Mouse (Mus musculus): ENCODE measurements around the gene Ebf1. TPM values are rescaled to one million over a fixed set of nuclear protein-coding genes. Genes with fewer than 3 reads are reported as not detected.

The Ebf1 gene
- polyA plus RNA-seq, 1 experiment from 2014 or later, result 113 TPM

DNA sequence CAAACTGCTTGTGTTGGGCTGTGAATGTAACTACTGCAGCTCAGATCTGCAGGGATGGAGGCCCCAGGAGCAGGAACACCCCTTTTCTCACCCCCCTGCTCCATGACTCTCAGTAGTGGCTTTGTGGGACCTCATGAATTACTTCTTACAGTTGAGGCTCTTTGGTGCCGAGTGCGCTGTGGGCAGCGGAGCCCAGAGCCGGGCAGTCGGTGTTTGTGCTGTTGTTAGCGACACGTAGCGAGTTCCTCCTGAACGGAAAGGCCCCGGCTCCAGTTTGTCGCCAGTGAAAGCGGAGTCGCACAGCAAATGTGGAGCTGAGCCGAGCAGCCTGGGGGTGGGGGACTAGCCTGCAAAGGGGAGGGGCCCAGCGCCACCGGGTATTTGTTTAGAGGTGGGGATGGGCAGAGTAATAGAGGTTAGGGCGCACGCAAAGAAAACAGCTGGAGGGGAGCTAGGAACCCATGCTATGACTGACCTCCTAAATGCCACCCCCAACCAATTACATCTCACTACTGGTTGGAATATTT lies 48.1 kb downstream of the Ebf1 start:
- peak overlapping the region; percentile 46; the same call in 1 of the 2 replicates for H3K27ac ChIP-seq (ENCODE audit: low read depth, low read length)
- no peaks in the 10 kb centered on the region for H3K27me3 ChIP-seq (ENCODE audit: control insufficient read depth, insufficient read depth, low read length)
- peak overlapping the region; percentile 41 for H3K9ac ChIP-seq (ENCODE audit: low read length)
- H3K4me1 ChIP-seq (ENCODE audit: control insufficient read depth, insufficient read depth, low read length), result peaks cover 20% of the 10 kb centered on the region
- H3K36me3 ChIP-seq (ENCODE audit: control insufficient read depth, insufficient read depth, low read length), result no peaks in the 10 kb centered on the region
- ATAC-seq (ENCODE audit: insufficient read depth, low FRiP score, low TSS enrichment), result peak; percentile 81
- 3% methylated on average over 18 of the region's 18 CpGs for WGBS
- peak overlapping the region; percentile 47 for H3K4me2 ChIP-seq (ENCODE audit: low read depth)
- H3K4me3 ChIP-seq (ENCODE audit: low read depth, low read length), result peak overlapping the region; percentile 8; the same call in 1 of the 2 replicates
- DNase-seq (ENCODE audit: low spot score), result peak; percentile 58
- H3K9me3 ChIP-seq (ENCODE audit: control insufficient read depth, low read length), result no peaks in the 10 kb centered on the region

DNA sequence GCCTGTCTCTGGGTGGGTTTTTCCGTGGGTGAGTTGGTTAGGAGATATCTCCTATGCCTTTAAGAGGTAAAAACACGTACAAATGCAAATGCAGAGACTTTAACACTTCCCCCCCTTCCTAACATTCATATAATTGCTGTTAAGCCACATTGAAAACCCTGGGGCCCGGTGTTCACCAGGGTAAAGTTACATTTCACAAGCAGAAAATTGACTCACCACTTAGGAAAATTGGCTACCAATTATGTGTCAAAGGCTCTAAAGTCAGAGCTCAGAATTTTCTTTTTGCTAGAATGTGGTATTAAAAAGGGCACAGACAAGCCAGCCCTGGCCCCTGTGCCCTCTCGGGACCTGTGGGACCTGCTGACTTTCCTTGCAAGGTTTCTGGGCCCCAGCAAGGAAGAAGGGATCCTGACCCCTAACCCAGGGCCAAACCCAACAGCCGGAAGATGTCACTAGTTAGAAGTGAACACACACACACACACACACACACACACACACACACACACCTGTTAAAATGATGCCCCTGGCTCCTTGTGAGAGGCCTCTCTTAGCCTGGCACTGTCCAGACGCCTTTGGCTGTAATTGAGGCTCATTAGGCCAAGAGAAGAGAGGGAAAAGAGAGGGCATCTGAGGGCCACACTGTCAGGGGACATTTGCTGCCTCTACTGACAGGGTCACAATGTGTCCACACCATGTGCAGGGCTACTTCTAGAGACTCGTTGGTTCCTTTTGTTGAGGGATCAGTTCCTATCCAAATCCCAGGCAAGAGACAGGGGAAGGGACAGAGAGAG lies 48.8 kb downstream of the Ebf1 start:
- H3K9ac ChIP-seq (ENCODE audit: low read length), result no peak overlapping the region
- ATAC-seq (ENCODE audit: insufficient read depth, low FRiP score, low TSS enrichment), result no peak
- 37% methylated on average over 7 of the region's 7 CpGs for WGBS
- no peak overlapping the region for H3K4me3 ChIP-seq (ENCODE audit: low read depth, low read length)
- no peaks in the 10 kb centered on the region for H3K9me3 ChIP-seq (ENCODE audit: control insufficient read depth, low read length)
- no peak overlapping the region for H3K27ac ChIP-seq (ENCODE audit: low read depth, low read length)
- no peak for DNase-seq (ENCODE audit: low spot score)
- peaks cover 20% of the 10 kb centered on the region for H3K4me1 ChIP-seq (ENCODE audit: control insufficient read depth, insufficient read depth, low read length)
- H3K27me3 ChIP-seq (ENCODE audit: control insufficient read depth, insufficient read depth, low read length), result no peaks in the 10 kb centered on the region
- no peaks in the 10 kb centered on the region for H3K36me3 ChIP-seq (ENCODE audit: control insufficient read depth, insufficient read depth, low read length)
- peak overlapping the region; percentile 47; the same call in 1 of the 2 replicates for H3K4me2 ChIP-seq (ENCODE audit: low read depth)

DNA sequence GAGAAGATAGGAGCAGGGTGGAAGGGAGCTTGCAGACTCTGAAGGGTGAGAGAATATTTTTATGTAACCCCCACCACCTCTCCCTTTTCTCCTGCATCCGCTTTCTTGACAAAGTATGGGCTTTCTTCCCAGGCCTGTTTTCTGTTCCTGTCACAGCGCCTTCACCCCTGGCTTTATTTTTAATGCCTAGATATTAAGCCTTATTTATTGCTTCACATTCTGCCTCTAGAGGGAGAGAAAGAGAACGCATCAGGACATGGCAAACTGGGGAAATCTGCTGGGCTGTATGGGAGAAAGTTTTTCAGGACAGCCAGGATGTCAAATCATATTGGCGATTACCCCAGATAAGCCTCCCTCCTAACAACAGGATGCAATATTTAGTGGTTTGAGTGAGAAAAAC lies 49.6 kb downstream of the Ebf1 start:
- Histone ChIP-seq H3K4me1 (ENCODE audit: control insufficient read depth, insufficient read depth, low read length) (peaks cover 17% of the 10 kb centered on the region), H3K27ac (ENCODE audit: low read depth, low read length) (no peak overlapping the region), H3K27me3 (ENCODE audit: control insufficient read depth, insufficient read depth, low read length) (no peaks in the 10 kb centered on the region), H3K9ac (ENCODE audit: low read length) (no peak overlapping the region), H3K36me3 (ENCODE audit: control insufficient read depth, insufficient read depth, low read length) (no peaks in the 10 kb centered on the region), H3K4me2 (ENCODE audit: low read depth) (no peak overlapping the region), H3K4me3 (ENCODE audit: low read depth, low read length) (no peak overlapping the region), H3K9me3 (ENCODE audit: control insufficient read depth, low read length) (no peaks in the 10 kb centered on the region)
- ATAC-seq (ENCODE audit: insufficient read depth, low FRiP score, low TSS enrichment) (no peak), DNase-seq (ENCODE audit: low spot score) (no peak)
- WGBS, result 61% methylated on average over 4 of the region's 4 CpGs

DNA sequence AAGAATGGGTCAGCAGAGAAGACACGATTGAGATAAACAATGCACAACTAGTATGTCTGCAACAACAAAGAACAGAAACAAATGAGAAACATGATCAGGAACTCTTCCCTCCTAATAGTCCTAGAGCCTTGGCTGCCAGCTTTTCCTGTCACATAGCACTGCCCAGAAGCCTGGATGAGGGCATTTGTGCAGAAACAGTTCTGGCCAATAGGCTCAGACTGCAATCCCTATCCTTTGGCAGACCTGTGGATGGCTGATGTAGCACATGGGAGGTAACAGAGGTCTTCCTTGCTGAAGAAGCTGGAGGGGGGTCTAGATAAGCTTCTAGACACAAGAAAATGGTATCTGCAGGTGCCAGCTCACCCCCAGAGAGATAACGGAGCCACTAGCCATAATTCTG lies 64.2 kb downstream of the Ebf1 start:
- no peak for DNase-seq (ENCODE audit: low spot score)
- Histone ChIP-seq H3K4me3 (ENCODE audit: low read depth, low read length) (no peak overlapping the region), H3K27me3 (ENCODE audit: control insufficient read depth, insufficient read depth, low read length) (no peaks in the 10 kb centered on the region), H3K36me3 (ENCODE audit: control insufficient read depth, insufficient read depth, low read length) (no peaks in the 10 kb centered on the region), H3K4me2 (ENCODE audit: low read depth) (no peak overlapping the region), H3K4me1 (ENCODE audit: control insufficient read depth, insufficient read depth, low read length) (peaks cover 22% of the 10 kb centered on the region), H3K27ac (ENCODE audit: low read depth, low read length) (no peak overlapping the region), H3K9ac (ENCODE audit: low read length) (no peak overlapping the region), H3K9me3 (ENCODE audit: control insufficient read depth, low read length) (no peaks in the 10 kb centered on the region)
- 96% methylated on average over 2 of the region's 2 CpGs for WGBS
- no peak for ATAC-seq (ENCODE audit: insufficient read depth, low FRiP score, low TSS enrichment)

DNA sequence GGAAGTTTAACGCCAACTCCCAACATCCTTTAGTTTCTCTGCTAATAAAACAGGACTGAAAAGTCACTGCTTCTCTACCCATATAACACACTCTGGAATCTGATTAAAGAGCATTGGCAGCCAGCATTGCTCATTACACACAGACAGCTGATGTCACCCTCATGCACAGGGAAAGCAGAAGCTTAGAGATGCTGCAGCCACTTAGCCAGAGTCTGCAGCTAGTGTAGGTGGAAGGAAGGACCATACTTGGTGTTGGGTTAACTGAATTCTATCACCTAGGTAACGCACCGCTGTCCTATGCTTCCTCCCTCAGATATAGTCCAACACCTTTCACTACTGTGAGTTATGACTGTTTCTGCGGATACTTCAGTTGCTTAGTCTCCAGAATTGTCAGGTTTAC lies 64.9 kb downstream of the Ebf1 start:
- no peak overlapping the region for H3K4me3 ChIP-seq (ENCODE audit: low read depth, low read length)
- 91% methylated on average over 4 of the region's 4 CpGs for WGBS
- H3K27ac ChIP-seq (ENCODE audit: low read depth, low read length), result no peak overlapping the region
- H3K27me3 ChIP-seq (ENCODE audit: control insufficient read depth, insufficient read depth, low read length), result no peaks in the 10 kb centered on the region
- no peaks in the 10 kb centered on the region for H3K9me3 ChIP-seq (ENCODE audit: control insufficient read depth, low read length)
- H3K4me2 ChIP-seq (ENCODE audit: low read depth), result no peak overlapping the region
- H3K9ac ChIP-seq (ENCODE audit: low read length), result no peak overlapping the region
- peaks cover 25% of the 10 kb centered on the region for H3K4me1 ChIP-seq (ENCODE audit: control insufficient read depth, insufficient read depth, low read length)
- DNase-seq (ENCODE audit: low spot score), result no peak
- no peaks in the 10 kb centered on the region for H3K36me3 ChIP-seq (ENCODE audit: control insufficient read depth, insufficient read depth, low read length)
- ATAC-seq (ENCODE audit: insufficient read depth, low FRiP score, low TSS enrichment), result no peak

DNA sequence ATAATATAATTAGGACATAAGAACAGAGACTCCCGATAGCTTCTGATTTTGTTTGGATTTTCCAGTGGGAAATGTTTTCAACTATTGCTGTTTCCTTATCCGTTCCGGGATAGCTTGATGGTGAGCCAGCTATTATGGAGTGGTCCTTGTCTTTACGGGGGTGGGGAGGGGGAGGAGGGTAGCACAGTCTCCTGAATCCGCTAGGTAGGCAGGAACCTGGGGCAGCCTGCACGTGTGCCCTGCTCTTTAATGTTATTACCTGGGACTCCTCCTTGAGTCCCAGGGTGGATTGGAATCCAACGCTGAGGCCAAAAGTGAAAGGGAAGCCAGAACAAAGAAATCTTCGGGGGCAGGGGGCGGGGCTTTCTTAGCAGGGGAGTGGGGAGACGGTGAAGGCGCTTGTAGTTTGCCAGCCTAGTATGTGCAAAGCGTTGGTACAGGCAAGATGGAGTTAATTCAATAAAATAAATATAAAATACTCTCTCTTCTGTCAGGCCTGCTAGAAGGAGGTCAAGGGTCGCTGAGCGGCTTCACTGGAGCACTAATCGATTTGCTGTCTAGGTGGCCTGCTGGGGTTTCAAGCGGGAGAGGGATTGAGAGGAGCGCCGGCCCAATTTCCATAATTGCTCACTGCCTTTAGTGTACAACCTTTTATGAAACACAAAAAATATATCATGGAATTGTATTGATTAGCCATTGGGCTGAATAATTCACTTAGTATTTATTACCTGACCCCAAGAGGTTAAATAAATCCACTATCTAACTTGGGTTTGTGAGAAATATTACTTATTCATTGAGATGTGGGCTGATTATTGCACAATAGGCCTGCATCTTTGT lies 65.8 kb downstream of the Ebf1 start:
- DNase-seq (ENCODE audit: low spot score) (peak; percentile 63), ATAC-seq (ENCODE audit: insufficient read depth, low FRiP score, low TSS enrichment) (peak; percentile 57)
- H3K4me2 ChIP-seq (ENCODE audit: low read depth), result peak overlapping the region; percentile 22
- peaks cover 25% of the 10 kb centered on the region for H3K4me1 ChIP-seq (ENCODE audit: control insufficient read depth, insufficient read depth, low read length)
- H3K9ac ChIP-seq (ENCODE audit: low read length), result no peak overlapping the region
- no peak overlapping the region for H3K4me3 ChIP-seq (ENCODE audit: low read depth, low read length)
- H3K27ac ChIP-seq (ENCODE audit: low read depth, low read length), result peak overlapping the region; percentile 70; the same call in 1 of the 2 replicates
- H3K27me3 ChIP-seq (ENCODE audit: control insufficient read depth, insufficient read depth, low read length), result no peaks in the 10 kb centered on the region
- WGBS, result 18% methylated on average over 18 of the region's 18 CpGs
- no peaks in the 10 kb centered on the region for H3K9me3 ChIP-seq (ENCODE audit: control insufficient read depth, low read length)
- H3K36me3 ChIP-seq (ENCODE audit: control insufficient read depth, insufficient read depth, low read length), result no peaks in the 10 kb centered on the region

DNA sequence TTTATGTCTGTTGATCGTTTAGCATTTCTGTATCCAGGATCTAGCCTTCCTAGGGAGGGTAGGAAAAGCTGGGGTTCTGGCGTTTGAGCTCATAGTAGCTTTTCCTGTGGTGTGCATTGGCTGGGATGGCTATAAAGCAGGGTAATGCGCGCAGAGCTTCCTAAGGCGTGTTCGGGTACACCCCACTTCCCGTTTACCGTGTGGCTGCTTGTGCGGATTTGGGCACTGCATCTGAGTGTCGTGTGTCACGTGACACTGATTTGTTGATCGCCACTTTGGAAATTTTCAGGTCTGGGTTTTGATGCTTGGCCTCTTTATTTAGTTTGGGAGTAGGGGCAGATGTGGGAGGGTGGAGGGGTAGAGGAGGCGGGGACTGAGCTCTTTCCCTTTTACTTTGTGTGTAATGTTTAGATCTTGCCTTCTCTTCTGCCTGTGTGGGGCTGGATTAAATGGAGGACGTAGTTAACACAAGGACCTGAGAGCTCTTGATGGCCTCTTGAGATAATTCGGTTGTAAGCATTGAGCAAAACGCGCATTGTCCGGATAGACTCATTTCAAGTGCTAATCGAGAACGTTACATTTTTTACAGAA lies 67.5 kb downstream of the Ebf1 start:
- Histone ChIP-seq H3K4me3 (ENCODE audit: low read depth, low read length) (no peak overlapping the region), H3K36me3 (ENCODE audit: control insufficient read depth, insufficient read depth, low read length) (no peaks in the 10 kb centered on the region), H3K27me3 (ENCODE audit: control insufficient read depth, insufficient read depth, low read length) (no peaks in the 10 kb centered on the region), H3K4me2 (ENCODE audit: low read depth) (no peak overlapping the region), H3K9me3 (ENCODE audit: control insufficient read depth, low read length) (no peaks in the 10 kb centered on the region), H3K4me1 (ENCODE audit: control insufficient read depth, insufficient read depth, low read length) (peaks cover 25% of the 10 kb centered on the region), H3K9ac (ENCODE audit: low read length) (no peak overlapping the region), H3K27ac (ENCODE audit: low read depth, low read length) (peak overlapping the region; percentile 21; the same call in 1 of the 2 replicates)
- DNase-seq (ENCODE audit: low spot score) (peak; percentile 8), ATAC-seq (ENCODE audit: insufficient read depth, low FRiP score, low TSS enrichment) (no peak)
- 53% methylated on average over 20 of the region's 20 CpGs for WGBS

DNA sequence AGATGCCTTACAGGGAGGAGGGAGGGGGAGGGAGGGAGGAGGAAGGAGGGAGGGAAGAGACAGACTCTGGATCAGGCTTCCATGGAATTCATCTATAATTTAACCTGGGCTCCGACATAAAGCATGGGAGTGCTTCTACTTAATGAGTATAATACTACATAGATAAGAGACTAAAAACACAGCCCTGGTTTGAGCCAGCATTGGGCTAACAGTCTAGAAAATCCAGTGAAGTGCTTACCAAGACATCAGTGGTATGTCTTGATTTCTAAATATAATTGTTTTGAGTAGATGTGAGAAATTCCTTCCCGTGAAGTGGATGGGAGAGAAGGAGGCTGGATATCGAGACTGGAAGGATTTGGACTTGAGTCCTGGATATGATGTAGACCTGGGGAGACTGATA lies 68.0 kb downstream of the Ebf1 start:
- Histone ChIP-seq H3K4me2 (ENCODE audit: low read depth) (no peak overlapping the region), H3K36me3 (ENCODE audit: control insufficient read depth, insufficient read depth, low read length) (no peaks in the 10 kb centered on the region), H3K4me1 (ENCODE audit: control insufficient read depth, insufficient read depth, low read length) (peaks cover 25% of the 10 kb centered on the region), H3K9ac (ENCODE audit: low read length) (no peak overlapping the region), H3K4me3 (ENCODE audit: low read depth, low read length) (no peak overlapping the region), H3K27me3 (ENCODE audit: control insufficient read depth, insufficient read depth, low read length) (no peaks in the 10 kb centered on the region), H3K27ac (ENCODE audit: low read depth, low read length) (peak overlapping the region; percentile 15; the same call in 1 of the 2 replicates), H3K9me3 (ENCODE audit: control insufficient read depth, low read length) (no peaks in the 10 kb centered on the region)
- DNase-seq (ENCODE audit: low spot score) (peak; percentile 7), ATAC-seq (ENCODE audit: insufficient read depth, low FRiP score, low TSS enrichment) (no peak)
- WGBS, result 60% methylated on average over 3 of the region's 3 CpGs
